15 mouse cellular contexts compared by ENCODE assay signal in the genomic region with DNA sequence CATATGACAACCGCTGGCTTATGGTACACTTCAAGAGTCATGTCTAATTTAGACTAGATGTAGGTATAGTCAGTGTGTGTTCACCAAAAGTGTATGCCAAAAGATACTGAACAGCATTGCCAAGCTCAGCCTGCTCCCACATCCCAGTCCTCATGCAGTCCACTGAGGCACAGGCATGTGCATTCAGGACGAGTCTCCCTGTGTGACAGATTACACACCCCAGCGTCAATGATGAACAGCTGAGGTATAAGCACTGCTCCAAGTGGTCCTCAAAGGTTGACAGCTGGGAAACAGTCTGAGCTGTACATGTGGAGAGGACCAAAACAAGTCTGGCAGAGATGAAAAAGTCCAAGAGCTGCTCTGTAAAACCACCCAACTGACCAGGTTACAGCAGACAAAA.
"Had no signal": no experiment of that assay in that cellular context is flagged by ENCODE, and none has a peak within 500 bp of the region (broad histone marks: within the 10 kb centered on the region; RNA-seq: fewer than 3 reads in every experiment).

No protein-coding gene starts in this region.

- H3K4me3 ChIP-seq: lung, embryonic 15.5 days; midbrain, embryonic 10.5 days; midbrain, embryonic 12.5 days; neural tube, embryonic 13.5 days; neural tube, embryonic 15.5 days; stomach, embryonic 15.5 days had no signal

- DNase-seq: lung, postnatal 4 days; midbrain, embryonic 14.5 days; retina, postnatal 1 day; right cerebral cortex, adult 18-20 months; thymus, adult 2 months; thymus, postnatal 25 days; thymus, postnatal 4 days had no signal

- H3K9me3 ChIP-seq: lung, embryonic 15.5 days; midbrain, embryonic 10.5 days; midbrain, embryonic 12.5 days; neural tube, embryonic 13.5 days; neural tube, embryonic 15.5 days; stomach, embryonic 15.5 days had no signal

- H3K9ac ChIP-seq: liver, embryonic 14.5 days; lung, embryonic 15.5 days; midbrain, embryonic 12.5 days; neural tube, embryonic 13.5 days; neural tube, embryonic 15.5 days; stomach, embryonic 15.5 days had no signal

- H3K4me2 ChIP-seq: lung, embryonic 15.5 days; midbrain, embryonic 12.5 days; neural tube, embryonic 13.5 days; neural tube, embryonic 15.5 days; stomach, embryonic 15.5 days had no signal

- H3K27ac ChIP-seq: liver, embryonic 14.5 days; lung, embryonic 15.5 days; midbrain, embryonic 10.5 days; midbrain, embryonic 12.5 days; neural tube, embryonic 13.5 days; neural tube, embryonic 15.5 days; stomach, embryonic 15.5 days; stomach, postnatal 0 days had no signal

- H3K27me3 ChIP-seq: lung, embryonic 15.5 days; midbrain, embryonic 12.5 days; neural tube, embryonic 13.5 days; neural tube, embryonic 15.5 days; stomach, embryonic 15.5 days had no signal

- H3K4me1 ChIP-seq: lung, embryonic 15.5 days; midbrain, embryonic 10.5 days; midbrain, embryonic 12.5 days; neural tube, embryonic 13.5 days; neural tube, embryonic 15.5 days; stomach, embryonic 15.5 days had no signal

- H3K36me3 ChIP-seq: lung, embryonic 15.5 days; midbrain, embryonic 10.5 days; midbrain, embryonic 12.5 days; neural tube, embryonic 13.5 days; neural tube, embryonic 15.5 days; stomach, embryonic 15.5 days had no signal
